Mouse (Mus musculus) forebrain, embryonic 11.5 days (tissue): ENCODE measurements around the gene Rsl1d1. TPM values are rescaled to one million over a fixed set of nuclear protein-coding genes. Genes with fewer than 3 reads are reported as not detected.
"Not testable (repeated sequence)": the region's sequence is repeated elsewhere in the genome, so short reads cannot be mapped to it uniquely, and the experiment has no call there.

Experiments
- ATAC-seq: fragments of 200-750 bp; cut with Nextera tagmentation; replicated peaks from 2 replicates; pipeline ENCODE4 v1.8.0; 2017; ENCODE audit warnings: moderate TSS enrichment; ENCODE audit not compliant: low FRiP score
- DNase-seq: peaks from one replicate; pipeline ENCODE4 v3.0.0-alpha.2; 2017; ENCODE audit warnings: low spot score
- H3K27ac ChIP-seq: fragments of 300-500 bp; sonication (generic); 2 replicates; pipeline ENCODE4 v1.5.1; 2014; ENCODE audit warnings: low read depth, low read length
- H3K27me3 ChIP-seq: fragments of 300-500 bp; sonication (generic); 2 replicates; pipeline ENCODE4 v1.6.1; 2014; ENCODE audit warnings: mild to moderate bottlenecking, low read length, mixed read lengths; ENCODE audit not compliant: control insufficient read depth, insufficient read depth
- H3K36me3 ChIP-seq: fragments of 300-500 bp; sonication (generic); 2 replicates; pipeline ENCODE4 v1.6.1; 2014; ENCODE audit warnings: mild to moderate bottlenecking, low read length, moderate library complexity, mixed read lengths; ENCODE audit not compliant: control insufficient read depth, insufficient read depth
- H3K4me1 ChIP-seq: fragments of 300-500 bp; sonication (generic); replicated peaks from 2 replicates; pipeline ENCODE4 v1.6.1; 2014; ENCODE audit warnings: low read length, mixed read lengths; ENCODE audit not compliant: control insufficient read depth, insufficient read depth
- H3K4me2 ChIP-seq: fragments of 300-500 bp; sonication (generic); 2 replicates; pipeline ENCODE4 v1.6.1; 2014; ENCODE audit warnings: low read depth, mild to moderate bottlenecking, low read length, moderate library complexity, mixed read lengths; ENCODE audit not compliant: severe bottlenecking
- H3K4me3 ChIP-seq: fragments of 300-500 bp; sonication (generic); 2 replicates; pipeline ENCODE4 v1.5.1; 2014; ENCODE audit warnings: low read depth, low read length
- H3K9ac ChIP-seq: fragments of 300-500 bp; sonication (generic); 2 replicates; pipeline ENCODE4 v1.6.1; 2014; ENCODE audit warnings: low read length
- H3K9me3 ChIP-seq: fragments of 300-500 bp; sonication (generic); 2 replicates; pipeline ENCODE4 v1.6.1; 2016; ENCODE audit warnings: low read length, mixed read lengths; ENCODE audit not compliant: control insufficient read depth
- WGBS: fragments of 180-500 bp; shearing (Covaris S2); extraction: QIAGEN DNeasy Blood & Tissue Kit; methylation state at CpG from one replicate; pipeline ENCODE4 v1.1.7; 2014; 5-methylcytosine and 5-hydroxymethylcytosine counted together
- polyA plus RNA-seq: library from polyadenylated mRNA; unstranded; fragments of >200 nt; fragmentation: Nextera tagmentation; extraction: Ambion mirVana; gene quantifications from 2 replicates; pipeline ENCODE4 v1.2.1, GENCODE M21; 2014

The Rsl1d1 gene
- polyA plus RNA-seq, 1 experiment from 2014 or later = 263 TPM

- H3K4me3 ChIP-seq = peak overlapping the region; percentile 92
- 16% methylated on average over 9 of the region's 9 CpGs for WGBS
- H3K9me3 ChIP-seq = no peaks in the 10 kb centered on the region
- peak overlapping the region; percentile 46 for H3K27ac ChIP-seq
- H3K4me1 ChIP-seq = peaks cover 3% of the 10 kb centered on the region; the same call in 1 of the 2 replicates
- H3K27me3 ChIP-seq = peaks cover 2% of the 10 kb centered on the region; the same call in 1 of the 2 replicates
- H3K36me3 ChIP-seq = no peaks in the 10 kb centered on the region
- ATAC-seq = no peak
- peak overlapping the region; percentile 70 for H3K4me2 ChIP-seq
- H3K9ac ChIP-seq = peak overlapping the region; percentile 83
- no peak for DNase-seq
These were observed 28.0 kb downstream of the Rsl1d1 start for GRCm38 (mm10) chr16:11175100-11175488.

GRCm38 (mm10) chr16:11174671-11175081, 28.5 kb downstream of the Rsl1d1 start:
- peak overlapping the region; percentile 83 for H3K9ac ChIP-seq
- H3K4me3 ChIP-seq = peak overlapping the region; percentile 92
- peak overlapping the region; percentile 70 for H3K4me2 ChIP-seq
- DNase-seq (peak; percentile 74), ATAC-seq (no peak; the same call in 1 of the 2 replicates)
- H3K36me3 ChIP-seq = no peaks in the 10 kb centered on the region
- WGBS = 10% methylated on average over 10 of the region's 10 CpGs
- H3K4me1 ChIP-seq = peaks cover 3% of the 10 kb centered on the region; the same call in 1 of the 2 replicates
- peaks cover 2% of the 10 kb centered on the region; the same call in 1 of the 2 replicates for H3K27me3 ChIP-seq
- no peaks in the 10 kb centered on the region for H3K9me3 ChIP-seq
- peak overlapping the region; percentile 46; the same call in 1 of the 2 replicates for H3K27ac ChIP-seq

GRCm38 (mm10) chr16:11171679-11172078, 31.5 kb downstream of the Rsl1d1 start:
- ATAC-seq (no peak), DNase-seq (no peak)
- no peaks in the 10 kb centered on the region for H3K27me3 ChIP-seq
- no peaks in the 10 kb centered on the region; the same call in 1 of the 2 replicates for H3K4me1 ChIP-seq
- no peak overlapping the region for H3K4me2 ChIP-seq
- H3K4me3 ChIP-seq = no peak overlapping the region
- WGBS = 86% methylated on average over 6 of the region's 6 CpGs
- H3K9ac ChIP-seq = no peak overlapping the region
- no peaks in the 10 kb centered on the region for H3K36me3 ChIP-seq
- no peaks in the 10 kb centered on the region for H3K9me3 ChIP-seq
- H3K27ac ChIP-seq = no peak overlapping the region

- Histone ChIP-seq H3K4me1 (no peaks in the 10 kb centered on the region), H3K4me2 (no peak overlapping the region), H3K36me3 (no peaks in the 10 kb centered on the region), H3K27me3 (no peaks in the 10 kb centered on the region), H3K9me3 (no peaks in the 10 kb centered on the region), H3K4me3 (no peak overlapping the region), H3K9ac (no peak overlapping the region), H3K27ac (no peak overlapping the region)
- 91% methylated on average over 2 of the region's 2 CpGs for WGBS
- DNase-seq (no peak), ATAC-seq (no peak)
These were observed 36.7 kb downstream of the Rsl1d1 start for GRCm38 (mm10) chr16:11166431-11166830.

- Histone ChIP-seq H3K27me3 (no peaks in the 10 kb centered on the region), H3K9me3 (no peaks in the 10 kb centered on the region), H3K36me3 (no peaks in the 10 kb centered on the region), H3K4me2 (no peak overlapping the region), H3K4me1 (no peaks in the 10 kb centered on the region), H3K4me3 (no peak overlapping the region), H3K9ac (no peak overlapping the region), H3K27ac (no peak overlapping the region)
- no peak for DNase-seq
- no peak for ATAC-seq
- WGBS = 89% methylated on average over 3 of the region's 3 CpGs
These were observed 38.4 kb downstream of the Rsl1d1 start for GRCm38 (mm10) chr16:11164695-11165255.

- not testable (repeated sequence) for H3K4me1 ChIP-seq, H3K4me2 ChIP-seq, H3K27ac ChIP-seq, H3K9ac ChIP-seq, H3K9me3 ChIP-seq, H3K36me3 ChIP-seq, DNase-seq, H3K27me3 ChIP-seq, H3K4me3 ChIP-seq, ATAC-seq
- WGBS = 87% methylated on average over 1 of the region's 3 CpGs
These were observed 45.4 kb downstream of the Rsl1d1 start for GRCm38 (mm10) chr16:11157721-11158120.

- no peaks in the 10 kb centered on the region for H3K4me1 ChIP-seq
- DNase-seq (no peak), ATAC-seq (no peak)
- no peaks in the 10 kb centered on the region for H3K9me3 ChIP-seq
- H3K36me3 ChIP-seq = peaks cover 3% of the 10 kb centered on the region; the same call in 1 of the 2 replicates
- H3K27ac ChIP-seq = no peak overlapping the region
- no peak overlapping the region for H3K9ac ChIP-seq
- H3K4me3 ChIP-seq = no peak overlapping the region
- no peak overlapping the region for H3K4me2 ChIP-seq
- no peaks in the 10 kb centered on the region for H3K27me3 ChIP-seq
These were observed 48.6 kb downstream of the Rsl1d1 start for GRCm38 (mm10) chr16:11154500-11154899.

- not testable (repeated sequence) for H3K9me3 ChIP-seq, H3K36me3 ChIP-seq, ATAC-seq, H3K4me2 ChIP-seq, H3K4me3 ChIP-seq, H3K9ac ChIP-seq, H3K4me1 ChIP-seq, H3K27ac ChIP-seq, H3K27me3 ChIP-seq, DNase-seq
- 15% methylated on average over 53 of the region's 56 CpGs for WGBS
These were observed 59.2 kb downstream of the Rsl1d1 start for GRCm38 (mm10) chr16:11143706-11144483.
